Mouse (Mus musculus) C3H10T1/2 (cell line): ENCODE measurements around the gene Zfp969. TPM values are rescaled to one million over a fixed set of nuclear protein-coding genes. Genes with fewer than 3 reads are reported as not detected.

Experiments used
- polyA plus RNA-seq, 2 experiments: library from polyadenylated mRNA; unstranded; fragments of >200 nt; fragmentation: generic; extraction: Trizol; gene quantifications; one replicate each; pipeline ENCODE4 v1.2.1; 2012; ENCODE audit warnings: missing spikeins in 2 of 2

Gene Zfp969
- 1 to 10 TPM; 1.6 to 4.7 TPM for polyA plus RNA-seq

DNA sequence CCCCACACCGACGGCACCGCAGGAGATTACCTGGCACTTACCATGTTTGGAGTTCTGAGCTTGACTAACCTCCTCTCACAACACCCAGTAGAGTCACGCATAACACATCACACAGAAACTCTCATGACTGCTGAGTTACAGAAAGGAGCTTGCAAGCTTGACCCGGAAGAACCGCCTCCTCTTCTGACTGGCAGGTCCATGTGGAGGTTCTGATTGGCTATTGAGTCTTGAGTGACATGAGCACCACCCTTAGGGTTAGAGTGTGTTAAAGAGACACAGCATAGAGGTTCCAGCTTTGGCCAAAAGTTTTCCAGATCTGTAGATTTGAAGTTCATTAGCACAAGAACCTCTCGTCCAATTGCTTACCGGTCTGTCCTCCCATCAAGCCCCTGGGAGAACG is at the start of gene Zfp969:
Gene Zfp969 (minus strand): TSS at position 101 of the 400 bp plus-strand sequence.

GRCm38 (mm10) chr2:175741237-175741636 is 37.8 kb upstream of the Zfp969 start, which contains the start of gene Gm2007:
Gene Gm2007 (plus strand): TSS chr2:175741537.

DNA sequence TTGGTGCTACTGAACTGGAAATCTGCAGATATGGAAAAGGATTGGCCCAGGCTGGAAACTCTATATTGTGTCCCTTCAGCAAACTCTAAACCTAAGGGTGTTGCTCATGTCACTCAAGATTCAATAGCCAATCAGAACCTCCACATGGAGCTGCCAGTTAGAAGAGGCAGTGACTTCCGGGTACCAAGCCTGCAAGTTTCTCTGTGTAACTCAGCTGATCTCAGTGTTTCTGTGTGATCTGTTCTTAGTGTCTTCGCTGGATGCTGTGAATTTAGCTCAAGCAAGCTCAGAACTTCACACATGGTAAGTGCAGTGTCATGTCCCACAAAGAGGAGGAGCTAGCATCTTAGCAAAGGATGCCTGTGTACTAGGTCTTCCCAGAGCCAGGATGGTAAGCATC is 59.8 kb downstream of the Zfp969 start, which contains the start of gene Gm11007:
Gene Gm11007 (plus strand): TSS at position 301 of the 400 bp plus-strand sequence.

Other genes starting within 250 kb of the Zfp969 start
- 1 to 10 TPM in 1 of 2 experiments, under 1 TPM in 1; 0.28 to 1.5 TPM for gene Zfp965, start 233.7 kb downstream of the Zfp969 start, polyA plus RNA-seq
- not detected for gene Gm11007, start 59.7 kb downstream of the Zfp969 start, polyA plus RNA-seq
- gene Gm2007, start 37.9 kb upstream of the Zfp969 start, polyA plus RNA-seq, result not detected
- gene Gm14288, start 97.4 kb upstream of the Zfp969 start, polyA plus RNA-seq, result under 1 TPM; 0.04 to 0.91 TPM
- gene Gm6710, start 165.6 kb upstream of the Zfp969 start, polyA plus RNA-seq, result 1 to 10 TPM in 1 of 2 experiments, under 1 TPM in 1; 0.18 to 1.5 TPM
- gene Zfp966, start 227.5 kb upstream of the Zfp969 start, polyA plus RNA-seq, result under 1 TPM in 1 of 2 experiments, not detected in 1; 0.44 TPM